Mouse (Mus musculus): ENCODE data around the gene Ptprg. TPM values are rescaled to one million over a fixed set of nuclear protein-coding genes. Genes with fewer than 3 reads are reported as not detected.

The Ptprg gene
- polyA plus RNA-seq, 1 experiment from 2014 or later: 38.7 TPM

DNA sequence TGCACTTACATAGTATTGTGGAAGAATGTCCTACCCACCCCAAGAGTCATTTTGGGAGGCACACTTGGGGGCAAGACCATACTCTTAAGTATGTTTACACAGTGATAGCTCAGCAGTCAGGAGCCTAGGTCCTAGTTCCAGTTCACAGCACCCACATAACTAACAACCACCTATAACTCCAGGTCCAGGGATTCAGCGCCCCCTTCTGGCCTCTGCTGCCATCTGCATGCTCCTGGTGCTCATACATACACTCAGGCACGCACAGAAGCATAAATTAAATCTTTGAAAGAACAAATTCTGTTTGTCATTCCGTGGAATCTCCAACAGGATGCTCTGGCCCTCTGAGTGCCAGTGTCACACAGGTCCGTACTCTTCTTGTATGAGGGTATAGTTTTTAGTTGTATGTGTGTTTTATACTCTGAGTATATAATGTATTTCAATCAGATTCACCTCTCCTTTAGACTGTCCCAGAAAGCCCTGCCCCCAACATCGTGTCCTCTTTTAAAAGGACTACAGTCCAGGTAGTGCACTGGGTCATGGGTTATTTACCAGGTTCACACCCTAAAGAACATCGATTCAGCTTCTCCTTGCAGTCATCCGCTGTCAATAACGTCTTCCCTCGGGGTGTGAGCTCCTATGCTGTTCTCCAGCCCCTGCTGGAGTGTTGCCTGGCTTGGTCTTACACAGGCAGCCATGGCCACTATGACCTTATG is 157.2 kb downstream of the Ptprg start:
- 85% methylated on average over 9 of the region's 9 CpGs for WGBS
- Histone ChIP-seq H3K36me3 (ENCODE audit: insufficient read depth, low read length) (no peaks in the 10 kb centered on the region), H3K9me3 (ENCODE audit: low read length) (no peaks in the 10 kb centered on the region; the same call in 1 of the 2 replicates), H3K27me3 (ENCODE audit: insufficient read depth, low read length) (no peaks in the 10 kb centered on the region), H3K27ac (ENCODE audit: low read length) (no peak overlapping the region), H3K9ac (replicated peaks; ENCODE audit: low read length) (no peak overlapping the region), H3K4me1 (ENCODE audit: insufficient read depth, low read length) (0 out of 2 replicates have a peak, but pooled peaks cover 3% of the 10 kb centered on the region), H3K4me3 (ENCODE audit: low read length) (no peak overlapping the region), H3K4me2 (replicated peaks; ENCODE audit: low read depth, low read length) (no peak overlapping the region)
- ATAC-seq (ENCODE audit: low FRiP score, low TSS enrichment): no peak

GRCm38 (mm10) chr14:11712146-11712545 is 158.8 kb downstream of the Ptprg start:
- Histone ChIP-seq H3K9ac (replicated peaks; ENCODE audit: low read length) (no peak overlapping the region), H3K9me3 (ENCODE audit: low read length) (no peaks in the 10 kb centered on the region; the same call in 1 of the 2 replicates), H3K4me3 (ENCODE audit: low read length) (no peak overlapping the region), H3K36me3 (ENCODE audit: insufficient read depth, low read length) (no peaks in the 10 kb centered on the region), H3K4me2 (replicated peaks; ENCODE audit: low read depth, low read length) (no peak overlapping the region), H3K4me1 (ENCODE audit: insufficient read depth, low read length) (0 out of 2 replicates have a peak, but pooled peaks cover 3% of the 10 kb centered on the region), H3K27ac (ENCODE audit: low read length) (no peak overlapping the region), H3K27me3 (ENCODE audit: insufficient read depth, low read length) (no peaks in the 10 kb centered on the region)
- ATAC-seq (ENCODE audit: low FRiP score, low TSS enrichment): no peak
- 97% methylated on average over 6 of the region's 6 CpGs for WGBS

DNA sequence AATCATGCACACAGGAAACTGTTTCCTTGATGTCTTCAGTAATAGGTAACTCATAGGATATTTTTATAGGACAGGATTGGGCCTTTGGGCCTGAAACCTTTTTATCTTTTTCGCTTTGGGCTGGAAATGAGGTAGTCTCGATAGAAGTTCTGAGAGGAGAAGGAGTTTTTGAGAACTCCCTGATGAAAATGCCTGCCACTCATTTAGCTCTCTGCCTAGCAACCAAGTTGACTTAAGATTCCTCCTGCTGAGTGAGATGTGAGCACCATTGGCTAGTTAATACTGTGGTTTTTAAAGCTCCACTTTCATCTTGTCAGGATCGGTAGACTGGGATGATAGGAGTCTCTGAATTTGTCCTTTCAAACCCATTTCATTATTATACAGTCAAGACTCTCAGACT is 162.9 kb downstream of the Ptprg start:
- 78% methylated on average over 3 of the region's 3 CpGs for WGBS
- ATAC-seq (ENCODE audit: low FRiP score, low TSS enrichment): no peak
- H3K27me3 ChIP-seq (ENCODE audit: insufficient read depth, low read length): no peaks in the 10 kb centered on the region
- H3K36me3 ChIP-seq (ENCODE audit: insufficient read depth, low read length): no peaks in the 10 kb centered on the region
- no peaks in the 10 kb centered on the region for H3K9me3 ChIP-seq (ENCODE audit: low read length)
- no peak overlapping the region for H3K4me3 ChIP-seq (ENCODE audit: low read length)
- H3K4me1 ChIP-seq (ENCODE audit: insufficient read depth, low read length): peaks cover 3% of the 10 kb centered on the region; the same call in 1 of the 2 replicates
- H3K9ac ChIP-seq (replicated peaks; ENCODE audit: low read length): no peak overlapping the region
- no peak overlapping the region for H3K27ac ChIP-seq (ENCODE audit: low read length)
- no peak overlapping the region for H3K4me2 ChIP-seq (replicated peaks; ENCODE audit: low read depth, low read length)

DNA sequence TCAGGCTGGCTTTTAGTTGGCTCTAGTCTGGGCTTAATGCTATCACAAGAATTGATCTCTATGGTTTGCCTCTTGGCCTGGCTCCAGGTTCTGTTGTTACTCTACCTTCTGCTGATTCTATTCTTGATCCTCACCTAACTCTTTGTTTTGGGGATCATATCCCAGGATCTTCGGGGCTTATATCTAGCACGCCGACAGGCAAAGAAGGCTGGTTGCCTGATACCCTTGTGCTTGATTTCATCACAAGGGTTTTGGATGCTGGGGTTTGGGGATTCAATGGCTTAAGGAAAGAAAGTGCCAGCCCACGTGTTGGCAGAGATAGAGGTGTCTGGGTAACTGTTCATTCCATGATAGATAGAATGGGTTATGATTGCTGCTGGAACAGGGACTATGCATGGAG is 164.9 kb downstream of the Ptprg start:
- Histone ChIP-seq H3K4me2 (replicated peaks; ENCODE audit: low read depth, low read length) (no peak overlapping the region), H3K27me3 (ENCODE audit: insufficient read depth, low read length) (no peaks in the 10 kb centered on the region), H3K9ac (replicated peaks; ENCODE audit: low read length) (no peak overlapping the region), H3K36me3 (ENCODE audit: insufficient read depth, low read length) (peaks cover 2% of the 10 kb centered on the region; the same call in 1 of the 2 replicates), H3K27ac (ENCODE audit: low read length) (no peak overlapping the region), H3K9me3 (ENCODE audit: low read length) (no peaks in the 10 kb centered on the region), H3K4me3 (ENCODE audit: low read length) (no peak overlapping the region), H3K4me1 (ENCODE audit: insufficient read depth, low read length) (peaks cover 7% of the 10 kb centered on the region; the same call in 1 of the 2 replicates)
- ATAC-seq (ENCODE audit: low FRiP score, low TSS enrichment): no peak
- WGBS: 69% methylated on average over 4 of the region's 4 CpGs

DNA sequence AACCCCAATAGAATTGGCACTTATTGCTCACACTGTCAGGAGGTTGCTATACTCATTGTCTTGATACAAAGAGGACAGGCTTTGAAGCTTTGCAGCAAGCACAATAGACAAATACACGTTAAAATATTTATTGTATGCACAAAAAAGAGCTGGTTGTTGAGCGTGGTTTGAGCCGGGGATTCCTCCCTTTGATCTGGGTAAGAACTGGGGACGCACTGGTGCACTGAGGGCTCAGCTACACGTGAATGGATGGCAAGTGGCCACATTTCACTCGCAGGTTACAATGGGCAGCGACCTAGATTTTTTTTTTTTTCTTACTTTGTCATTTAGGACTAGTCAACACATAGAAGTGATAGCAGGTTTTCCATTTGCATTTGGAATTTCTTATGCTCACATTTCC is 165.9 kb downstream of the Ptprg start:
- H3K9me3 ChIP-seq (ENCODE audit: low read length): no peaks in the 10 kb centered on the region
- peaks cover 7% of the 10 kb centered on the region; the same call in 1 of the 2 replicates for H3K4me1 ChIP-seq (ENCODE audit: insufficient read depth, low read length)
- peaks cover 3% of the 10 kb centered on the region; the same call in 1 of the 2 replicates for H3K36me3 ChIP-seq (ENCODE audit: insufficient read depth, low read length)
- no peaks in the 10 kb centered on the region for H3K27me3 ChIP-seq (ENCODE audit: insufficient read depth, low read length)
- 52% methylated on average over 7 of the region's 7 CpGs for WGBS
- H3K27ac ChIP-seq (ENCODE audit: low read length): no peak overlapping the region
- H3K4me2 ChIP-seq (replicated peaks; ENCODE audit: low read depth, low read length): no peak overlapping the region
- no peak overlapping the region for H3K9ac ChIP-seq (replicated peaks; ENCODE audit: low read length)
- H3K4me3 ChIP-seq (ENCODE audit: low read length): no peak overlapping the region
- no peak for ATAC-seq (ENCODE audit: low FRiP score, low TSS enrichment)

GRCm38 (mm10) chr14:11722101-11722500 is 168.8 kb downstream of the Ptprg start:
- no peaks in the 10 kb centered on the region for H3K9me3 ChIP-seq (ENCODE audit: low read length)
- H3K4me1 ChIP-seq (ENCODE audit: insufficient read depth, low read length): peaks cover 7% of the 10 kb centered on the region; the same call in 1 of the 2 replicates
- WGBS: 53% methylated on average over 5 of the region's 5 CpGs
- no peak overlapping the region for H3K9ac ChIP-seq (replicated peaks; ENCODE audit: low read length)
- H3K27me3 ChIP-seq (ENCODE audit: insufficient read depth, low read length): no peaks in the 10 kb centered on the region
- peaks cover 5% of the 10 kb centered on the region for H3K36me3 ChIP-seq (ENCODE audit: insufficient read depth, low read length)
- no peak for ATAC-seq (ENCODE audit: low FRiP score, low TSS enrichment)
- no peak overlapping the region for H3K4me2 ChIP-seq (replicated peaks; ENCODE audit: low read depth, low read length)
- no peak overlapping the region for H3K27ac ChIP-seq (ENCODE audit: low read length)
- H3K4me3 ChIP-seq (ENCODE audit: low read length): no peak overlapping the region

DNA sequence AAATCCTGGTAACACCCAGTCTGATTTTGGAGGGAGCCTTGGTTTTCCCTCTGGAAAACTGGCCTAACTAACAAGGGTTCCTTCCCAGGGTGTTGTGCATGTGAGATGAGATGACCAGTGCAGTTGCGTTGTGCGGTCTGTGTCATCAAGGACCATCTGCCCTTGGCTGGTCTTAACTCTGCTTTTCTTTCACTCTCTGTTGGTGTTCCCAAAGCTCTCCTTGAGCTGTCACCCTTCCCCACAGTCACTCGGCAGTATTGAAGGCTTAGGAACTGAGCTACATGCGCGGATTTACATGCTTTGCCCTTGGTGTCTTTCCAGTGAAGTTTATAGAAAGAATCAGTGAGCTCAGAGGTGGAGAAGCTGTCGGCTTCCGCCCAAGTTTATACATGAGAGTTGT is 170.5 kb downstream of the Ptprg start:
- 93% methylated on average over 7 of the region's 7 CpGs for WGBS
- Histone ChIP-seq H3K9ac (replicated peaks; ENCODE audit: low read length) (no peak overlapping the region), H3K27ac (ENCODE audit: low read length) (no peak overlapping the region), H3K4me2 (replicated peaks; ENCODE audit: low read depth, low read length) (no peak overlapping the region), H3K9me3 (ENCODE audit: low read length) (no peaks in the 10 kb centered on the region), H3K36me3 (ENCODE audit: insufficient read depth, low read length) (peaks cover 5% of the 10 kb centered on the region), H3K27me3 (ENCODE audit: insufficient read depth, low read length) (no peaks in the 10 kb centered on the region), H3K4me1 (ENCODE audit: insufficient read depth, low read length) (0 out of 2 replicates have a peak, but pooled peaks cover 4% of the 10 kb centered on the region), H3K4me3 (ENCODE audit: low read length) (no peak overlapping the region)
- no peak for ATAC-seq (ENCODE audit: low FRiP score, low TSS enrichment)

GRCm38 (mm10) chr14:11731223-11731920 is 178.0 kb downstream of the Ptprg start:
- H3K27ac ChIP-seq (ENCODE audit: low read length): no peak overlapping the region
- H3K4me2 ChIP-seq (replicated peaks; ENCODE audit: low read depth, low read length): no peak overlapping the region
- no peak; the same call in 1 of the 2 replicates for ATAC-seq (ENCODE audit: low FRiP score, low TSS enrichment)
- no peaks in the 10 kb centered on the region for H3K36me3 ChIP-seq (ENCODE audit: insufficient read depth, low read length)
- no peaks in the 10 kb centered on the region for H3K27me3 ChIP-seq (ENCODE audit: insufficient read depth, low read length)
- WGBS: 22% methylated on average over 7 of the region's 7 CpGs
- peaks cover 9% of the 10 kb centered on the region for H3K4me1 ChIP-seq (ENCODE audit: insufficient read depth, low read length)
- no peak overlapping the region for H3K9ac ChIP-seq (replicated peaks; ENCODE audit: low read length)
- H3K9me3 ChIP-seq (ENCODE audit: low read length): no peaks in the 10 kb centered on the region
- H3K4me3 ChIP-seq (ENCODE audit: low read length): no peak overlapping the region

GRCm38 (mm10) chr14:11732376-11732775 is 179.0 kb downstream of the Ptprg start:
- peaks cover 9% of the 10 kb centered on the region for H3K4me1 ChIP-seq (ENCODE audit: insufficient read depth, low read length)
- H3K27ac ChIP-seq (ENCODE audit: low read length): no peak overlapping the region
- H3K27me3 ChIP-seq (ENCODE audit: insufficient read depth, low read length): no peaks in the 10 kb centered on the region
- no peak overlapping the region for H3K4me2 ChIP-seq (replicated peaks; ENCODE audit: low read depth, low read length)
- no peak overlapping the region for H3K9ac ChIP-seq (replicated peaks; ENCODE audit: low read length)
- no peak for ATAC-seq (ENCODE audit: low FRiP score, low TSS enrichment)
- H3K9me3 ChIP-seq (ENCODE audit: low read length): no peaks in the 10 kb centered on the region
- H3K4me3 ChIP-seq (ENCODE audit: low read length): no peak overlapping the region
- no peaks in the 10 kb centered on the region for H3K36me3 ChIP-seq (ENCODE audit: insufficient read depth, low read length)

DNA sequence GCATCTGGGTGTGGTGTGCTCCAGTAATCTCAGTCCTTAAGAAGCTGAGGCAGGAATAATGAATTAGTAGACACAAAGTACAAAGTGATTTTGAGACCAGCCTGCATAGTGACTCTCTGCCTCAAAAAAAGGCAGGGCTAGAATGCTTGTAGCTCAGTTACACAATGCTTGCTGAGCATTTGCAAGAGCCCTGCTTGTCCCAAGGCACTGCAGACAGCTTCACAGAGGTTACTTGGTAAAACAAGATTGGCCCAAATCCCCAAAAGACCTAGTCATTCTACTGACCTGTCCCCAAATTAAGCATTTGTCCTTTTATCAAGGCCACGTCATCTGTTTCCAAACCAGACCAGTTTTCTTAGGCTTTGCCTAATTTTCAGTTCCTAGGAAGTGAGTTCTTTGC is 190.4 kb downstream of the Ptprg start:
- H3K4me2 ChIP-seq (replicated peaks; ENCODE audit: low read depth, low read length): no peak overlapping the region
- no peak for ATAC-seq (ENCODE audit: low FRiP score, low TSS enrichment)
- 0 out of 2 replicates have a peak, but pooled peaks cover 2% of the 10 kb centered on the region for H3K4me1 ChIP-seq (ENCODE audit: insufficient read depth, low read length)
- no peak overlapping the region for H3K9ac ChIP-seq (replicated peaks; ENCODE audit: low read length)
- no peak overlapping the region for H3K4me3 ChIP-seq (ENCODE audit: low read length)
- no peak overlapping the region for H3K27ac ChIP-seq (ENCODE audit: low read length)
- no peaks in the 10 kb centered on the region for H3K36me3 ChIP-seq (ENCODE audit: insufficient read depth, low read length)
- H3K27me3 ChIP-seq (ENCODE audit: insufficient read depth, low read length): no peaks in the 10 kb centered on the region
- H3K9me3 ChIP-seq (ENCODE audit: low read length): no peaks in the 10 kb centered on the region
- 97% methylated on average over 1 of the region's 1 CpGs for WGBS
